Mouse (Mus musculus): ENCODE measurements around the gene Dync1li1.
"Not testable (repeated sequence)": the region's sequence is repeated elsewhere in the genome, so short reads cannot be mapped to it uniquely, and the experiment has no call there.

The Dync1li1 gene

GRCm38 (mm10) chr9:114678576-114678975 lies 10.0 kb upstream of the Dync1li1 start:
- no peak for DNase-seq

GRCm38 (mm10) chr9:114679944-114680343 lies 8.6 kb upstream of the Dync1li1 start:
- no peak for DNase-seq

GRCm38 (mm10) chr9:114680531-114680930 lies 8.1 kb upstream of the Dync1li1 start:
- no peak for DNase-seq

- DNase-seq = no peak
These were observed 6.4 kb upstream of the Dync1li1 start for GRCm38 (mm10) chr9:114682193-114682592.

- no peak for DNase-seq
These were observed 2.3 kb upstream of the Dync1li1 start for GRCm38 (mm10) chr9:114686245-114686644.

- no peak for DNase-seq
These were observed 951 bp upstream of the Dync1li1 start for GRCm38 (mm10) chr9:114687639-114688038.

GRCm38 (mm10) chr9:114688953-114689407 lies 390 bp downstream of the Dync1li1 start:
- peak; percentile 52 for DNase-seq

- DNase-seq = no peak
These were observed 1.6 kb downstream of the Dync1li1 start for GRCm38 (mm10) chr9:114690119-114690601.

- no peak for DNase-seq
These were observed 2.5 kb downstream of the Dync1li1 start for GRCm38 (mm10) chr9:114691112-114691511.

- DNase-seq = not testable (repeated sequence)
These were observed 7.1 kb downstream of the Dync1li1 start for GRCm38 (mm10) chr9:114695662-114696061.

- DNase-seq = peak; percentile 21
These were observed 8.5 kb downstream of the Dync1li1 start for GRCm38 (mm10) chr9:114697072-114697471.

GRCm38 (mm10) chr9:114697926-114698325 lies 9.3 kb downstream of the Dync1li1 start:
- DNase-seq = peak; percentile 19

- DNase-seq = no peak
These were observed 10.7 kb downstream of the Dync1li1 start for GRCm38 (mm10) chr9:114699262-114699661.

- no peak for DNase-seq
These were observed 11.5 kb downstream of the Dync1li1 start for GRCm38 (mm10) chr9:114699882-114700665.

- no peak for DNase-seq
These were observed 12.4 kb downstream of the Dync1li1 start for GRCm38 (mm10) chr9:114701031-114701430.

GRCm38 (mm10) chr9:114701921-114702320 lies 13.3 kb downstream of the Dync1li1 start:
- no peak for DNase-seq

GRCm38 (mm10) chr9:114707805-114708204 lies 19.2 kb downstream of the Dync1li1 start:
- no peak for DNase-seq

GRCm38 (mm10) chr9:114710345-114710744 lies 21.8 kb downstream of the Dync1li1 start:
- DNase-seq = no peak

GRCm38 (mm10) chr9:114713481-114713880 lies 24.9 kb downstream of the Dync1li1 start:
- no peak for DNase-seq

GRCm38 (mm10) chr9:114716677-114717331 lies 28.2 kb downstream of the Dync1li1 start:
- DNase-seq = no peak

GRCm38 (mm10) chr9:114727315-114727714 lies 38.7 kb downstream of the Dync1li1 start:
- no peak for DNase-seq

- DNase-seq = not testable (repeated sequence)
These were observed 39.8 kb downstream of the Dync1li1 start for GRCm38 (mm10) chr9:114728432-114728831.

GRCm38 (mm10) chr9:114729911-114730805 lies 41.6 kb downstream of the Dync1li1 start:
- DNase-seq = no peak

Data from right cerebral cortex, adult 18-20 months (tissue).